Comparison of ENCODE assay signal across 11 mouse cellular contexts in the genomic region with DNA sequence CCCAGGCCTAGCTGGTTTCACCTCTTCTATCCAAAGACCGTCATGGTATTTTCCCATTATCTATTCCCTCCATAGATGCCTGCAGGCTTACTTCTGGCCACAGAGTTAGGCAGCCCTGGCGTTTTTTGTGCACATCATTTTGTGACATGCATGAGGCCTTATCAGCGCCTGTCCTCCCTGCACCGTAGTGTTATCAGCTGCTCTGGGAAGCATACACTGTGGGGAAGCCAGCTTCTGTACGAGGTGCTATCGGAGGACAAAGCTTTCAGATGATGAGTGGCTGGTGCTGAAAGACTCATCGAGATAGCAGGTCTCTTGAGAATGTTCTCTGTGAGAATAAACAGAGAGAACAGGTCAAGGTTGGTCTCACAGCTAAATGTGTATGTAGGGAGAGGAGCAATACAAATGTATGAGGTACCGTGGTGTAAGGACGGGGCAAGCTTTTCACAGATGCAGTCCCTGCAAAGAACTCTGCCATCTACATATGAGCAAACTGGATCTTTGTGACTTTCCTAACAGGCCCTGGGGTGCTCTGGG.
"Had no signal": no experiment of that assay in that cellular context is flagged by ENCODE, and none has a peak within 500 bp of the region (broad histone marks: within the 10 kb centered on the region; RNA-seq: fewer than 3 reads in every experiment).

No protein-coding gene starts in this region.

- H3K4me3 ChIP-seq: limb, embryonic 15.5 days; midbrain, embryonic 12.5 days; stomach, embryonic 15.5 days had no signal

- H3K9ac ChIP-seq: limb, embryonic 15.5 days; midbrain, embryonic 12.5 days; stomach, embryonic 15.5 days had no signal

- H3K27me3 ChIP-seq: limb, embryonic 15.5 days; stomach, embryonic 15.5 days had no signal

- ATAC-seq: midbrain, embryonic 16.5 days had no signal

- DNase-seq: layer of hippocampus, adult 9-11 months; layer of hippocampus, postnatal 36 days; lung, adult 18-20 months; right cerebral cortex, postnatal 14 days; thymus, adult 2 months; thymus, postnatal 25 days had no signal

- H3K36me3 ChIP-seq: limb, embryonic 15.5 days; midbrain, embryonic 12.5 days; stomach, embryonic 15.5 days had no signal

- H3K27ac ChIP-seq: kidney, postnatal 0 days; limb, embryonic 15.5 days; midbrain, embryonic 12.5 days; stomach, embryonic 15.5 days had no signal

- H3K4me2 ChIP-seq: limb, embryonic 15.5 days; midbrain, embryonic 12.5 days; stomach, embryonic 15.5 days had no signal

- H3K4me1 ChIP-seq: limb, embryonic 15.5 days; stomach, embryonic 15.5 days had no signal

- H3K9me3 ChIP-seq: limb, embryonic 15.5 days; midbrain, embryonic 12.5 days; stomach, embryonic 15.5 days had no signal
